Mouse (Mus musculus) ovary, adult 18-20 months (tissue): ENCODE data around the gene Mybbp1a.
A peak's percentile ranks its signal among the peaks of the same experiment; 100 is the strongest.

Experiments used
- DNase-seq: peaks from one replicate; pipeline ENCODE4 v3.0.0; 2022; ENCODE audit warnings: low spot score, mixed read lengths

Mybbp1a gene

DNA sequence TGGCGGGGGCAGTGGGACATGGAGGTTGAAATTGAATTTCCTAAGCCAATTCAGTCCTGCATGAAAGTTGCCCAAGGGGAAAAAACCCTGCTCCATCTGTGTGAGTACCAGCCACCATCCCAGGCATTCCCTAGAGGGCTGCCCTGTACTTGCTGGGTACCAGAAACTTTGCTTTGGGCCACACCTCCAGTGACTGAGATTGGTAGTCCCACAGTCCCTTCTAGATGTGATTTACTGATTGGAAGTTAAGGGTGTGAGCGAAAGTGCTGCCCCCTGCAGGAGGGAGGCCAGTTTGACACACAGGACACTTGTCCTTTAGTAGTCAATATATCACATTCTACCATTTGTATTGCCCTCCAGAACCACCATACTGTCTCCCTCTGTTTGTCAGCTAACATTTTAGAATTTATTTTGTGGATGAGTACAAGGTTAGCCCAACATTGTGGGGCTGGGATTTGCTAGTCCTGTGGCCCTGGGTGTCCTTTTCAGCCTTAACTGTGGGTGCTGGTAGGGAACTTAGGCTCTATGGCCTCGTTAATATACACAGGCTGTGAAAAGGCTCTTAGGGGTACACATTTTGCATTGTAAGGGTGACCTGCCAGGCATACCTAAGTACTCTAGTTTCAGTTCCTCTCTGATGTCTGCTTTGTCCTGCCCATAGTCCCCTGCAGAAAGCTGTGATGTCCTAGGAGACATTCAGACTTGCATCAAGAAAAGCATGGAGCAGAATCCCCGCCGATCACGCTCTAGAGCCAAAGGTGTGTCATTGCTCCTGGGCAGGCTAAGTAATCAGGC, 5.4 kb downstream of the Mybbp1a start:
- no peak for DNase-seq

DNA sequence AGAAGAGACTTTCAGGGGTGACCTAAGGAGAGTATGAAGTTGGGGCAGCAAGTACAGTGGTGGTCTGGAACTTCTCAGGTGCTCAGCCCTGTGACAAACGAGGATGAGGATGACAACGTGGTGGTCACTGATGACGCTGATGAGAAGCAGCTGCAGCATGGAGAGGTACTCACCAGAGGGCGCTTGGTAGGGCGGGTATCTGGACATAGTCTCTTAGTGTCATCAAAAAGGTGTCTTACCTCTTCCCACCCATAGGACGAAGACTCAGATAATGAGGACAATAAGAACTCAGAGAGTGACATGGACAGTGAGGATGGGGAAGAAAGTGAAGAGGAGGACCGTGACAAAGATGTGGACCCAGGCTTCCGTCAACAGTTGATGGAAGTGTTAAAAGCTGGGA, 6.3 kb downstream of the Mybbp1a start:
- DNase-seq, result no peak

DNA sequence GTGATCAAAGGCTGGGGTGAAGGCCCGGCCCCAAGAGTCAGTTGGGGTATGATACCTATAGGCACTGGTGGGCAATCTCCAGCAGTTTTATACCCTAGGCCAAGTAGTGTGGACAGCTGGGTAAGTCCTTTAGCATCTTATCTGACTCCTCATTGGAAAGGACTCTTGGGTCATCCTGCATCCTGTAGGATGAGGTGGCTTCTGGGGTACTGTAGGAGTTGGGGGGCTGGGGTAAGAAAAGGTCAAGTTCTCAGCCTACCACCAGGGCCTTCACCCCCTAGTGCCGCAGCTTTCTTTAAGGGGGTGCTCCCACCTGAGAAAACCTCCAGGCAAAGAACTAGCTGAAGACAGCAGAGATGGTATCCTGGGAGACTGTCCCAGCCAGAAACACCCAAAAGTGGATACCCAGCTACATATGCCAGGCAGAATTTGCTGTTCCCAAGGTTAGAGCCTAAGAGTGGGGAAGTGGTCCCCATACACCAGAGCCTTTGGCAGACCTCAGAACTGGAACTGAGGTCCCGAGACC, 11.0 kb downstream of the Mybbp1a start:
- no peak for DNase-seq

DNA sequence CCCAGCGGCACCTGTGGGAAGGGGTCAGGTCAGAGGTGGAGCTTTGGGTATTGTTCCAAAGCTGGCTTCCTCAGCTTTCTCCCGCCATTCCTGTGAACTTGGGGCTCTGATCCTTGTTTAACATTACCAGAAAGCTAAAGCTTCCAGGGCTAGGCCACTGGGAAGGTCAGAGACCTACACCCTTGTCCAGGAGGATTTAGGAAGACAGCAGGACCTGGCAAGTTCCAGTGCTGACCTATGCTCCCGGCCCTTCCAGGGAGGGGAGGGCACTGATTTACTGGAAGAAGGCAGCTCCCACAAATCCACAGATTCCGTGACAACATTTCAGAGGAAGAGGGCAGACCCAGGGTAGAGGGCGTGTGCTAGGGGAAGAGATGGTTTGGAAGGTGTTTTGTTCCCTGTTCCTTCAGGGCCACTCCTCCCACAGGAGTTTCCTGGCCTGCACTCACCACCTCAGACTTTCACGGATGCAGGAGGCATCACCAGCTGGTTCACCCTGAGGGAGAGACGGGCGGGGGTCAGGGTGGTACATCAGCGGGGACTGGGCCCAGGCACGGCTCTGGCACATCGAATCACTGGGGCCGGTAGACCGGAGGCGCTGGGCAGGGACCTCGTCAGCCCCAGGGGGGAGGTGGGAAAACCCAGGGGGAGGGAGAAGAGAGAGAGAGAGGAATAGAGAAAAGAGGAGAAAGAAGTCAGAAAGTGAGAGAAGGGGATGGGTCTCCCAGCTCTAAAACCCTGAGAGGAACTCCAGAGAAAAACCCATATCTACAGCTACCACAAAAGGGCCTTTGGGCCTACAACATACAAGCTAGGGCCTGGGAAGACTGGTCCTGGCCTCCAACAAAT, 12.2 kb downstream of the Mybbp1a start:
- no peak for DNase-seq

DNA sequence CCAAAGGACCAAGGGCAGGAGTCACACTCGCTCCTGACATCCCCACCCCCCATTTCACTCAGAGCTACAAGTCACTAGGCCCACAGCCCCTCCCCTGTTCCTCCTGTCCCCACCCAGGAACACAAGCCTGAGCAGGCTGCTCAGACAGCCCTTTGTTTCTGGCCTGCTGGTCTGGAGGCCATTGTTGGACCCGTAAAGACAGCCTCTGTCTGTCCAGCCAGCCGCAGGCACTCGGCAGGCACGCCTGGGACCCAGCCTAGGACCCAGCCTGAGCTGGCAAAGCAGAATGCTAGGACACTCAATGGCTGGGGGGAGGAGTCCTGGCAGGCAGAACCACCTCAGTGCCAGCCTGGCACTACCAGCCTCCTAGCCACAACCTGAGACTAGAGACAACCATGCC, 14.5 kb downstream of the Mybbp1a start:
- no peak for DNase-seq

DNA sequence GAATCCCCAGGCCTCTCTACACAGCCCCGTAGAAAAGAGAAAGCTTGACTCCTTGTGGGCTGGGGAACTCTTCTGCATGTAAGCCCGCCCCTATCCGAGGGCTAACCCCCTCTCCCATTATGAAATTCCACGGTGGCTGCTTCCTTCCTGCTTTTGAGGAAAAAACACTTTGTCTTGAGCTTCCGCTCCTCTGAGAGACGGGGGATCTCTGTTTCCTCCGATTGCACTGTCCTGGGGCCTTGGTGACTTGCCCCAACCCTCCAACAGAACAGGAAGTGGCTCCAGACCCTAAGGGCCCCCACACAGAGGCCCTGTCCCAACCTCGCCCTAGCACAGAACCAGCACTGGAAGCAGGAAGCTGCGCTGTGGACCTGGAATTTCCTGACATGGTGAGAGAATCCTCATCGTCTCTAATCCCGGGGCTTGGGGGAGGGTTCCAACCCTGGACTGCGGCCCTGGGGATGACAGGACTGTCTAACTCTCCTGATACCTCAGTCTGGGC, 16.9 kb downstream of the Mybbp1a start:
- no peak for DNase-seq

DNA sequence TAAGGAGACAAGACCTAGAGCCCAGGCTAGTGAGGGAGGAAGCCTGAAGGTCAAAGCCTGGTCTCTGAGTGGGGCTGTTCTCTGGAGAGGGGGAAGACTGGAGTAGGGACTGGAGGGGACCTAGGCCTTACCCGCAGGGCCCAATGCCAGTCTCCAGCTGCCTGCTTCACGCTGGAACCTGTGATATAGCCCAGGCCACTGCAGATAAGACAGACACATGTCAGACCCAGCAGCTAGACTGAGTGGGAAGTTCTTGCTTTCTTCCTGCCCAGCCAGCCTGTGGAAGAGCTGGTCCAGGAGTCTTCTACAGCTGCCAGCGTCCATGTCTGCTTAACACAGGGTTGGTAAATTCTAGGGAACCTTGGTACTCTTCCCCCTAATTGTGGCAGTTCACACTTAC, 17.3 kb downstream of the Mybbp1a start:
- DNase-seq, result no peak

DNA sequence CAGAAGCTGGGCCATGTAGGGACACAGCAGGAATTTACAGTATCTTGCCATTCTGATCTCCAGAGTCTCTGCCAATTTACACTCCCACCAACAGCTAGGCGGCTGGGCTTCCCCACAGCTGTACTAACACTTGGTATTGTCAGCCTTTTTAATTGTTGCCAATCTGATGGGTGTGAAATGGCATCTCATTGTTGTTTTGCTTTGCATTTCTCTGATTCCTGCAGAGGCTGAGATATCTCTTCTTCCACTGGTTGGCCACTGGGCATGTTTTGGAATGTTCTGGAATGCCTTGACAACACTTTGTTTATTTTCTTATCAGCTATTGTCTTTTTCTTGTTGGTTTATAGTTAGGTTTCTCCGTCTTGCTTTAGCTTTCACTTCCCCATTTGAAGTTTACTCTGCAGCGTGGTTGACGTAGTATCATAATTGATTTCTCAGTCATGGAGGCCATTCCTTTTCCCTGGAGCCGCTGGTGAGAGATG, 20.4 kb downstream of the Mybbp1a start:
- no peak for DNase-seq

DNA sequence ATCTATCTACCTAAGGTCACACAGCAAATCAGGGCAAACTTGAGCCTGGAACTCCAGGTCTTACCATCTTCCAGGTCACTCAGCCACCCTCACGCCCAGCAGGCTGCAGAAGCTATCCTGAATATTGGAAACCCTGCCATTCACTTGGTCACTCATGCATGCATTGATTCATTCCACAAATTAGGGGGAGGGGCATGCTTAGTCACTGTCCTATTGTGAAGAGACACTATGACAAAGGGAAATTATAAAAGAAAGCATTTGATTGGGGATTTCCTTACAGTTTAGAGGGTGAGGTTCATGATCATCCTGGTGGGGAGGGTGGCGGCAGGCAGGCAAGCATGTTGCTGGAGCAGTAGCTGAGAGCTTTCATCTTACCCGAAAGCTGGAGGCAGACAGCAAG, 23.7 kb downstream of the Mybbp1a start:
- no peak for DNase-seq

DNA sequence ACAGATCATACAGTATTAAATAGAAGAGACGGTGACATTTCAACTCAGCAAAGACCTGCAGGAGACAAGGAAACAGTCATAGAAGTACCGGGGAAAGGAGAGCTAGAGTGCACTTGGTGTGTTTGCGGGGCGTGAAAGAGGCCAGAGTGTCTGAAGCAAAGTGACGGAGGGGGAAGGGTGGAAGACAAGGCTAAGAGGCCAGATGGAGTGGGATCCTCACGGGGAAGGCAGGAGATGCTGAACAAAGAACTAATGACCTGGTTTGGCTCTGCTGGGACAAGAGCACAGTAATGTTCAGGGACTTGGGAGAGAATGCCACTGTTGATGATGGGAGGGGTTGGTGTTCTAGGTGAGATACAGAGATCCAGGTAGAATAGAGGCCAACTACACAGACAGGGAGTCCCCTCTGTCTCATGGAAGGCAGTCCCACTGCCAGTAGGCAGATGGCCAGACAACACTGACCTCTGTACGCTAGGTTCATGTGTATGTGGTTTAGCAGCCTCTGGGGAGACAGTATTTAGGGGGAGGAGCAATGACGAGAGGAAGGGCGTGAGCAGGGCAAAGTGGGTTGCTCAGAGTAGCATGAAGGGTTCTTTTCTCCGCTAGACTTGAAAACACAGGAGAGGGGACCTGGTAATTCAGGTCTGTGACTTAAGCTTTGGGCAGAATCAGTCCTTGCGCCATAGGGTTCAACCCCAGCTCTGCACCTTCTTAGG, 25.0 kb downstream of the Mybbp1a start:
- DNase-seq, result no peak

DNA sequence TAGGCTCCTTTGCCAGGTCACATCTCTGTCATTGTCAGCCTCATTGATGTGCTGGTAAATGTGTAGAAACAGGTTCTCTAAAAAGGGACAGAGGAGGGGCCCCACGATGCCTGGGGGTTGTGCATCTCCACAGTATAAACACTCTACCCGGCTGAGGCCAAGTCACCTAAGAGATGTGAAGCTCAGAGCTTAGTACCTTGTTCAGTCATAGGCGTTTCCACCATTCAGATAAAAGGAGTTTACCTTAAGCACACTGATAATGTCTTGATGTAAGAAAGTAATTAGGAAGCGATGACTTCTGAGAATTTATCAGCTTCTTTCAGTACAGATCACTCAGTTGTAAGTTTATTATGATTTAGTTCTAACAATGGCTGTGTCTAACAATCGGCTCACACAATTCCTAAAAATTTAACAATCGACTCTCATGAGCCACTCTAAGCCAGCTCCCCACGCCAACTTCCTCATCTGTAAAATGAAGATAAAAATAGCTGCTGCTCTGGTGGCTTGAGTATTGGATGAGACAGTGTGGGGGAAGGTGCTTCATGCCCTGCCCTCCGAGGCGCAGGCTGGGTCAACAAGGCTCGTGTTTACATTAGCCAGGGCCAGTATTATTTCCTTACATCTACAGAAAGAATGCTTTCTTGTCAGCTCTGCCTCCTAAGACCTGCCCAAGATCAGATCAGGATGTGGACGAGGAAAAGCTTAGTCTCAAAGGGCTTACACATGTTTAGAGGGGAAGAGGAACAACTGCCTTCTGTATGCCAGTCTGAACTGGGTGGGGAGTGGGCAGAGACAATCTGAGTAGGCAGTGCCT, 25.7 kb downstream of the Mybbp1a start:
- no peak for DNase-seq

DNA sequence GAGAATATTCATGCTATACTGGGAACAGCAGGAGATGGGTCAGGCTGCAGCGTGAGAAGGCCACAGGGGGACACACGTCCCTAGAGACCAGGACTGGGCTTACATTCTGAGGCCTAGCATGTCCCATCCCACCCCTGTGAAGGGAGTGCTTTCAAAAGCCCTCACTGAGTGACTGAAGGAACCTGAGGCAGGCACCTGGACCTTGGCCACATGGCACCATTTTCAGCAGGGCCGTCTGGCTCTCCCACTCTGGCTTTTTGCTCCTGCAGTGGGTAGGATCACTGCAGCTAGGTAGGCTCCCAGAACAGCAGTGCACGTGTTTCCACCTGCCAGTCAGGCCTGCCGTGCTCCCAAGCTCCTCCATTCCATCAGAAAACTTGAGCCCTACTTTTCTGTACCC, 27.4 kb downstream of the Mybbp1a start:
- no peak for DNase-seq

DNA sequence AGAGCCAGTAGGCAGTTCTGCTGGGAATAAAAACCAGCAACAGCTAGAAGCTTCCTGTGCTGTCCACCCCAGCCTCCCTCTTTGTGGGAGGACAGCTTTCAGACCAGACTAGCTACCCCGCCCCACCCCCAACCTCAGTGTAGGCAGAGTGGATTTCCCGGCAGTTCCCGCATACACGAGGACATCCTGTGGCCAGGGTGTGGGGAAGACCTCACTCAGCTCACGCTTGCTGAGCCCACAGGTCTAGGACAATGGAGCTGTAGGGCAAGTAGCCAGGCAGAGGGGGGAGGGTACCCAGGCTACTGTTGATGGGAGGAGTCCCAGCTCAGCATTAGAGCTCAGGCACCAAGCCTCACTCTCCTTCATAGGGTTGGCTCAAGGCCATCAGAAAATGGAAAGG, 28.1 kb downstream of the Mybbp1a start:
- peak; percentile 68 for DNase-seq

DNA sequence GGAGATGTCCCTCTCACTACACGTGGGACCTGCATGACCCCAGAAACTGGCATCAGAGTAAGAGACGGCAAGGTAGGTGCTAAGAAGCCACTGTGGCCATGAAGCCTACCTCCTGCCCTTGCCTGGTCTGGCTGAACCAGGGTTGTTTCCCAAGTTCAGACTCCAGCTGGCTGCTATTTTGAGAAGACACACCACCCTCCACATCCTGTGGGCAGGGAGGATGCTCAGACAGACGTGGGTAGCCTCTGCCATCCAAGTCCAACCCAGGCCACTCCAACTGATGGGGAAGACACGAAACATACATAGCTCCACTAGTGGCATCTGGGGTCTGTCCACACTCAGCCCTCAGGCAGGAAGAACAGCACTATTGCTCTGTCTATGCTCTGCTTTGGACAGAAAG, 28.8 kb downstream of the Mybbp1a start:
- no peak for DNase-seq

DNA sequence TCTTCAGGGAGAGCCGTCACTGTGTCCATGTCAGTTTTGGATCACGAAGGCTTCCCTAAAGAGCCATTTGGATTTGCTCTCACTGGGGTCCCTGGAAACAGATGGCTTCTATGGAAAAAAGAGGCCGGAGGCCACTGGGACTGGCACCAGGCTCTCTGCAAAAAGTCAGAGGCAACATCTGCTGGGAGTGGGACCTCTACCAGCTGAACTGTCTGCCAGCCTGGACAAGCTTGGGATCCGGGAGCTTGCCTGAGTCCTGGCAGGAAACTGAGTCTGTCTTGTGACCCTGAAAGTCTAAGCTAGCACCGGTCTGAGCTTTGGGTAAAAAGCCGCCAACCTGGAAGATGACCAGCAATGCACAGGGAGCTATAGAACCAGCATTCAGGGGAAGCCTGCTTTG, 30.2 kb downstream of the Mybbp1a start:
- no peak for DNase-seq

DNA sequence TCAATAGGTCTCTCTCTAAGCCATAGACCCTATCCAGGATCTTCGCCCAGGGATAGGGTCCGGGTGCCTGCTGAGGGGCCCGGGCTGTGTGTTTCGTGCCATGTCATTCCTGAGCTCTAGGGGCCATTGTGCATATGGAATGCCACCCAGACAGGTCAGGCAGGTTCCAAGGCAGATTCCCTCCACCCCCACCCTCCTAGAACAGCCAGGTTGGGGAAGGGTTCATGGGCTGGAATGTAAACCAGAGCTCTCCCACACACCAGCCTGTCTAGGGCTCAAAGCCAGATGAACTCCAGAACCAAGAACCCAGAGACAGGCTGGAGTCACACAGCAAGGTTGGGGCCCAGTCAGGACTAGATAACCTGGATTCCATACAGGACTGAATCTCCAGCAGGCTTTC, 32.4 kb downstream of the Mybbp1a start:
- DNase-seq, result no peak

DNA sequence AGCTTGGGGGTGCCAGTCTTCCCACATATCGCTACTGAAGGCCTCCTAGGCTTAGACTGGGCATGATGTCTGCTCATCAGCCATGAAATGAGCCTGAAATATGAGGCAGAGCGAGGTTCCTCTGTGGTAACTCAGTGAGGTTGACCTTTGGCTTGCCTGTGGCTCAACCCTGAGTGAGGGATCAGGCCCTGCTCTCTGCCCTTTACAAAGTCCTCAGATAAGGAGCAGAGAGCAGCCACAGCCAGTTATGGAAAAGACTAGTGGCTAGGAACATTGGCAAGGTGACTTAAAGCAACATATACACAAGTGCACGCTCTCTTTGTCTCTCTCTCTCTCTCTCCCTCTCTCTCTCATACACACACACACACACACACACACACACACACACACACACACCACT, 33.8 kb downstream of the Mybbp1a start:
- no peak for DNase-seq

DNA sequence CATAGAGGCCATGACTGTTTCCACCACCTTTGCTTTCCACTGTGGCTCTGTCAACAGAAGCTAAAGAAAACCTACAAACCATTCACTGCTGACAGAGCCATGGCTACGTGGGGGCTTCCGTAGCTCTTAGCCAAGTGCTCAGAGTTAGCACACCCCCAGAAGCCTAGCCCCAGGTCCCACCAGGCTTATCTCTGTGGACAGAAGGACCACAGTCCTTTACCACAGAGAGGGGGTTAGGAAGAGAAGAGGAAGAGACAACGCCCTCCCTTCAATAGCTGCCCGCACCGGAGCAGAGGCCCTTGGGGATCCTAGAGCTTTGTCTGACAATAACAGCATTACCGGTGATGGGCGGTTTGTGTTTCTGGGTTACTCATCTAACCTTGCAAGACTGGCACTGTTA, 34.3 kb downstream of the Mybbp1a start:
- no peak for DNase-seq

DNA sequence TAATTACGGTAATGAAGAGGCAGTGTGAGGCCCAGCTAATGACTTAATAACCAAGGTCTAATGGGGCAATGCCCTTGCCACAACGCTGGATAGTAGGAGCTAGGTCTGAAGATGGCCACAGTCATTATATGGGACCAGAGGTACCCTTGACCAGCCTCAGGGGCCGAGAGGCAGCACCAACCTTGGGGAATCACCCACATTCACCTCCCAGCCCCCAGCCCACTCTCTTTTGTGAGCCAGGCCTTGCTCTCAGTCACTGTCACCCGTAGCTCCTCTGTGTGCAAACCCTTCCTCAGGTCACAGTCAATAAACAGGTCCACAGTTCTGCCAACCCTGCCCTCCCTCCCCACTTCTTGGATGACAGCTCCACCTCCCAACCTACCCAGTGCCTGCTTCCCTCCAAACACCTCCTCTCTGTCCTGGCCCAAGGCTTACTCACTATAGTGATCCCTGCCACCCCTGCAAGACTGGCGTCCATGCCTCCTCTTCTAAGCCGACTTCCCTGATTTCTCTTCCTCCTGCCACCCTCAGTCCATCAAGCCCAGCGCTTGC, 35.0 kb downstream of the Mybbp1a start:
- DNase-seq, result no peak

DNA sequence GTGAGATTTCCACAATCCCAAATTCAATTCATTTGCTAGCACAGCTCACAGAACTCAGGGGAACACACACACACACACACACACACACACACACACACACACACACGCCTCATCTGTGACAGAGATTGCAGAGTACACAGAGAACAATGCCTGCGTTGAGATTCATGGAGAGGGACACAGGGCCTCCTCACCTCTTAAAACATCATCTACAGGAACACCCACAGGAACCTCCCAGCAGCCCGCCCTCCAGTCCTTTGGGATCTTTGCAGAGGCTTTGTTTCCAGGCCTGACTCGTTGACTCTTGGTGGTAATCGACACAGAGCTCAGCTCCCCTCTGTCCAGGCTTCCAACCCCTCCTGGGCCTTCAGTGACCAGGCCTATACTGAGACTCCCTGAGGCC, 36.0 kb downstream of the Mybbp1a start:
- DNase-seq, result no peak

DNA sequence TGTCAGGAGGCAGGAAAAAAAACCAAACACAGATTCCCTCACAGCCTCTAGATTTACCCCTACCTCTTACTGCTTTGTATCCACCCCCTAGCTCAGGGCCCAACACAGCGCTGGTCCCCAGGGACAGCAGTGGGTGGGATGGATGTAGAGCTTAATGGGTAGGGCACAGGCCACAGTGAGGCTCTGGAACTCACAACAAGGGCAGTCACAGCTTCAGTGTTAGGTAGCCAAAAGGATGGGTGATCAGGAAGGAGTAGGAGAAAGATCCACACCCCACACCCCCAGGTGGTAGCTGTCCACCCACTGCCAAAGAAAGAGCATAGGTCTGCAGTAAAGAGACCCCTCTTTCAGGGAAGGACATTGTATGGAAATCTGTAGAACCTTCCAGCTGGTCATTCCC, 36.5 kb downstream of the Mybbp1a start:
- DNase-seq, result no peak
